Mouse (Mus musculus): ENCODE measurements at regions not wholly inside any gene's neighbourhood (a gene's known extent, or its start where the extent isn't known, plus 50 kb on each side); places are given as distances from the start of the nearest gene placed in this dataset.

GRCm38 (mm10) chr1:76322943-76323559, 777.0 kb downstream of the Slc4a3 start:
- Histone ChIP-seq H3K4me3 (ENCODE audit: insufficient read depth, low read length) (no peak overlapping the region), H3K4me1 (ENCODE audit: control insufficient read depth, insufficient read depth, low read length) (no peaks in the 10 kb centered on the region), H3K27ac (ENCODE audit: insufficient read depth, low read length) (no peak overlapping the region)
- TF ChIP-seq CTCF (IDR thresholded peaks at IDR 0.05; ENCODE audit: extremely low read depth, insufficient read depth, low read length) (no peak), POLR2A (IDR thresholded peaks at IDR 0.05; ENCODE audit: extremely low read depth, insufficient read depth, low read length) (no peak)

GRCm38 (mm10) chr1:76323592-76323991, 777.5 kb downstream of the Slc4a3 start:
- Histone ChIP-seq H3K4me1 (ENCODE audit: control insufficient read depth, insufficient read depth, low read length) (no peaks in the 10 kb centered on the region), H3K27ac (ENCODE audit: insufficient read depth, low read length) (no peak overlapping the region), H3K4me3 (ENCODE audit: insufficient read depth, low read length) (no peak overlapping the region)
- TF ChIP-seq CTCF (IDR thresholded peaks at IDR 0.05; ENCODE audit: extremely low read depth, insufficient read depth, low read length) (no peak), POLR2A (IDR thresholded peaks at IDR 0.05; ENCODE audit: extremely low read depth, insufficient read depth, low read length) (no peak)

GRCm38 (mm10) chr1:76336011-76336410, 789.9 kb downstream of the Slc4a3 start:
- H3K27ac ChIP-seq (ENCODE audit: insufficient read depth, low read length) = no peak overlapping the region
- TF ChIP-seq CTCF (IDR thresholded peaks at IDR 0.05; ENCODE audit: extremely low read depth, insufficient read depth, low read length) (no peak), POLR2A (IDR thresholded peaks at IDR 0.05; ENCODE audit: extremely low read depth, insufficient read depth, low read length) (no peak)
- H3K4me3 ChIP-seq (ENCODE audit: insufficient read depth, low read length) = no peak overlapping the region
- H3K4me1 ChIP-seq (ENCODE audit: control insufficient read depth, insufficient read depth, low read length) = no peaks in the 10 kb centered on the region

- no peak overlapping the region for H3K4me3 ChIP-seq (ENCODE audit: insufficient read depth, low read length)
- H3K27ac ChIP-seq (ENCODE audit: insufficient read depth, low read length) = no peak overlapping the region
- H3K4me1 ChIP-seq (ENCODE audit: control insufficient read depth, insufficient read depth, low read length) = no peaks in the 10 kb centered on the region
- TF ChIP-seq CTCF (IDR thresholded peaks at IDR 0.05; ENCODE audit: extremely low read depth, insufficient read depth, low read length) = no peak
- no peak for TF ChIP-seq POLR2A (IDR thresholded peaks at IDR 0.05; ENCODE audit: extremely low read depth, insufficient read depth, low read length)
These were observed 816.0 kb downstream of the Slc4a3 start for GRCm38 (mm10) chr1:76362106-76362505.

- TF ChIP-seq POLR2A (IDR thresholded peaks at IDR 0.05; ENCODE audit: extremely low read depth, insufficient read depth, low read length) = no peak
- no peak for TF ChIP-seq CTCF (IDR thresholded peaks at IDR 0.05; ENCODE audit: extremely low read depth, insufficient read depth, low read length)
- no peaks in the 10 kb centered on the region for H3K4me1 ChIP-seq (ENCODE audit: control insufficient read depth, insufficient read depth, low read length)
- no peak overlapping the region for H3K4me3 ChIP-seq (ENCODE audit: insufficient read depth, low read length)
- no peak overlapping the region for H3K27ac ChIP-seq (ENCODE audit: insufficient read depth, low read length)
These were observed 827.9 kb downstream of the Slc4a3 start for GRCm38 (mm10) chr1:76373931-76374330.

GRCm38 (mm10) chr1:76378154-76378553, 832.1 kb downstream of the Slc4a3 start:
- Histone ChIP-seq H3K4me3 (ENCODE audit: insufficient read depth, low read length) (no peak overlapping the region), H3K4me1 (ENCODE audit: control insufficient read depth, insufficient read depth, low read length) (no peaks in the 10 kb centered on the region), H3K27ac (ENCODE audit: insufficient read depth, low read length) (no peak overlapping the region)
- TF ChIP-seq POLR2A (IDR thresholded peaks at IDR 0.05; ENCODE audit: extremely low read depth, insufficient read depth, low read length) (no peak), CTCF (IDR thresholded peaks at IDR 0.05; ENCODE audit: extremely low read depth, insufficient read depth, low read length) (no peak)

- H3K27ac ChIP-seq (ENCODE audit: insufficient read depth, low read length) = no peak overlapping the region
- TF ChIP-seq POLR2A (IDR thresholded peaks at IDR 0.05; ENCODE audit: extremely low read depth, insufficient read depth, low read length) (no peak), CTCF (IDR thresholded peaks at IDR 0.05; ENCODE audit: extremely low read depth, insufficient read depth, low read length) (no peak)
- H3K4me1 ChIP-seq (ENCODE audit: control insufficient read depth, insufficient read depth, low read length) = no peaks in the 10 kb centered on the region
- H3K4me3 ChIP-seq (ENCODE audit: insufficient read depth, low read length) = no peak overlapping the region
These were observed 846.5 kb downstream of the Slc4a3 start for GRCm38 (mm10) chr1:76392536-76392935.

GRCm38 (mm10) chr1:76394038-76394437, 848.0 kb downstream of the Slc4a3 start:
- Histone ChIP-seq H3K4me1 (ENCODE audit: control insufficient read depth, insufficient read depth, low read length) (no peaks in the 10 kb centered on the region), H3K27ac (ENCODE audit: insufficient read depth, low read length) (no peak overlapping the region), H3K4me3 (ENCODE audit: insufficient read depth, low read length) (no peak overlapping the region)
- no peak for TF ChIP-seq CTCF (IDR thresholded peaks at IDR 0.05; ENCODE audit: extremely low read depth, insufficient read depth, low read length)
- no peak for TF ChIP-seq POLR2A (IDR thresholded peaks at IDR 0.05; ENCODE audit: extremely low read depth, insufficient read depth, low read length)

GRCm38 (mm10) chr1:76402854-76403253, 856.8 kb downstream of the Slc4a3 start:
- Histone ChIP-seq H3K4me1 (ENCODE audit: control insufficient read depth, insufficient read depth, low read length) (no peaks in the 10 kb centered on the region), H3K27ac (ENCODE audit: insufficient read depth, low read length) (no peak overlapping the region), H3K4me3 (ENCODE audit: insufficient read depth, low read length) (no peak overlapping the region)
- no peak for TF ChIP-seq POLR2A (IDR thresholded peaks at IDR 0.05; ENCODE audit: extremely low read depth, insufficient read depth, low read length)
- no peak for TF ChIP-seq CTCF (IDR thresholded peaks at IDR 0.05; ENCODE audit: extremely low read depth, insufficient read depth, low read length)

GRCm38 (mm10) chr1:76404003-76404402, 857.9 kb downstream of the Slc4a3 start:
- H3K4me3 ChIP-seq (ENCODE audit: insufficient read depth, low read length) = no peak overlapping the region
- H3K27ac ChIP-seq (ENCODE audit: insufficient read depth, low read length) = no peak overlapping the region
- TF ChIP-seq POLR2A (IDR thresholded peaks at IDR 0.05; ENCODE audit: extremely low read depth, insufficient read depth, low read length) (no peak), CTCF (IDR thresholded peaks at IDR 0.05; ENCODE audit: extremely low read depth, insufficient read depth, low read length) (no peak)
- no peaks in the 10 kb centered on the region for H3K4me1 ChIP-seq (ENCODE audit: control insufficient read depth, insufficient read depth, low read length)
